Mouse (Mus musculus): ENCODE data around the gene 4930562C15Rik. TPM values are rescaled to one million over a fixed set of nuclear protein-coding genes. Genes with fewer than 3 reads are reported as not detected.
"Not testable (repeated sequence)": the region's sequence is repeated elsewhere in the genome, so short reads cannot be mapped to it uniquely, and the experiment has no call there.

The 4930562C15Rik gene
- 0.26 and 0.43 TPM in 2 replicates for polyA plus RNA-seq (2015; fragmentation: Nextera tagmentation; extraction: Ambion mirVana)

DNA sequence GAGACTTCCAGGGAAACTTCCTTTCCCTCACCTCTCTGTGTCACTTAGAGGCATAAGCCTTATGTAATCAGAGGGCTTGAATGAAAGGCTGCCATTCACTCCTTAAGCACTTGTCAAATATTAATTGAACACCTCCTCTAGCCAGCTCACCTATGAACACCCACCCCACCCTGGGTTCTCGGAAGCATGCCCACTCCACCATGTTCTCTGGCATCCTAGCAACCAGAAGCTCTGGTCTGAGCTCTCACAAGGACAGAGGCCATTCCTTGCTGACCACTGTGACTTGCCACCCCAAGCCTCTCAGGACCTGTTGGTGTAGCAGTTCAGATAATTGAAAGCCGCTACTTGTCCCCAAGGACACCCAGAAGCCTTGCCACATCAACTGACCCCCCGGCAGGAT is at the start of gene 4930562C15Rik:
Gene 4930562C15Rik, plus strand, starts transcription at position 226 of the 400 bp plus-strand sequence.
- no peak within 1 kb of the TSS for H3K9ac ChIP-seq
- H3K27me3 ChIP-seq: no peaks in the 10 kb centered on the region
- no peaks in the 10 kb centered on the region for H3K4me1 ChIP-seq (replicated peaks)
- no peak within 1 kb of the TSS for H3K27ac ChIP-seq (replicated peaks)
- no peak within 1 kb of the TSS for H3K4me3 ChIP-seq
- no peaks in the 10 kb centered on the region for H3K9me3 ChIP-seq
- no peak within 1 kb of the TSS for H3K4me2 ChIP-seq
- no peak for ATAC-seq (ENCODE audit: low FRiP score, low read depth)
- 85% methylated on average over 3 of the region's 3 CpGs for WGBS
- H3K36me3 ChIP-seq: no peaks in the 10 kb centered on the region

DNA sequence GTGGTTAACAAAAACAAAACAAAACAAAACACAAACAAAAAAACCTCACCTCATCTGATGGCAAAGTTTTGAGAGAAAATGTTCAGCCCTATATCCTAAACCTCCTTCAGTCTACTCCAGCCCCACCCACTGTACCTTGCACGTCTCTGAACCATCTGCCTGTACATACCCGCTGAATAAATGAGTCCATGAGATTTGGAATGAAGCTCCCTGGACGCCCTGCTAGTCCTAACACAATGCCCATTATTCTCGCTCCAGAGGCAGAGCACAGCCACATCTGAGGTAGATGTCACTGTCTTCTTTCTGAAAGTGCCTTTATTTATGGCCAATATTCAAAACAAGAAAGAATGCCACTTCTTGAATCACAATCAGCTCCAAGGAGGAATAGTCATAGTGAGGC is 49.5 kb upstream of the 4930562C15Rik start:
- WGBS: 22% methylated on average over 4 of the region's 4 CpGs
- Histone ChIP-seq H3K36me3 (no peaks in the 10 kb centered on the region), H3K9me3 (no peaks in the 10 kb centered on the region), H3K4me3 (no peak overlapping the region), H3K9ac (no peak overlapping the region), H3K27me3 (no peaks in the 10 kb centered on the region), H3K27ac (replicated peaks) (no peak overlapping the region), H3K4me1 (replicated peaks) (peaks cover 63% of the 10 kb centered on the region), H3K4me2 (no peak overlapping the region)
- no peak for ATAC-seq (ENCODE audit: low FRiP score, low read depth)

DNA sequence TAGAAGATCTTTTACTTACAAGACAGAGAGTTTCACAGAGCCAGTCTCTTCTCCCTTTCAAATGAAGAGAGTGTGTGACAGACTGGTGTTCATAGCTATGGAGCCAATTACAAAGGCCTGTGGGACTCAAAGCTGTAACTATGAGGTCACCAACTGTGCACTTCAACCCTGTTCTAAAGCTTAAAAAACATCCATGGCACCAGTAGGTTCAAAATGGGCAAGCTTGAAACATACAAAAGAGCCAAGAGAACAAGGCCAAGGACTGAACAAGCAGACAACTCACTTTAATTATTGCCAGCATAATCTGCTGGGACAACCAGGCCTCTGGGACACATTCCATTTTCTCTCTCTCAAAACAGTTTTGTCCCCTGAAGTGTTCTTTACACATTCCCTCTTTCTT is 47.0 kb upstream of the 4930562C15Rik start:
- Histone ChIP-seq H3K4me2 (peak overlapping the region; percentile 86), H3K27me3 (no peaks in the 10 kb centered on the region), H3K9ac (no peak overlapping the region), H3K36me3 (no peaks in the 10 kb centered on the region), H3K9me3 (no peaks in the 10 kb centered on the region), H3K4me1 (replicated peaks) (peaks cover 57% of the 10 kb centered on the region), H3K4me3 (0 out of 2 replicates have a peak overlapping the region, but pooled peaks have one; percentile 92), H3K27ac (replicated peaks) (no peak overlapping the region)
- ATAC-seq (ENCODE audit: low FRiP score, low read depth): no peak

DNA sequence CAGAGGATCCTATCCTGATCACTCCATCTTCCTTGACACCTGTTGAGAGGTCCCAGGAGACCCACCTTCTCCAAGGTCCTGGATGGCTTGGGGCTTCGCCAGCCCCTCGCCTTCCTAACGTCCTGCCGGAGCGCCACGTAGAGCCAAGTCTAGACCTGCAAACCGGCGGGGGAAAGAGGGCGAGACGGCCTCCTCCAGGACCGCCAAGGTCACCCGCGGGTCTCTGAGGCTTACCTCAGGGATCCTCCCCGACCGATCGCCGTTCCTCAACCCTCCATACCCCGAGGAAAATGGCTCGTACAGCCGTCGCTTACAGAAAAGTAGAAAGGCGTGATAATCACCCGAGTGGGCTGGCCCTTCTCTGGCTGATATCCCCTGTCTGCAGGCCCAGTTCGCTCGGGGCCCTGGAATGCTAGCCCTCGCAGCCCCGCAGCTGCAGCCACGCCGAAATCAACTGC is 45.9 kb upstream of the 4930562C15Rik start:
- peak overlapping the region; percentile 86 for H3K4me2 ChIP-seq
- no peaks in the 10 kb centered on the region for H3K9me3 ChIP-seq
- peak overlapping the region; percentile 97 for H3K27ac ChIP-seq (replicated peaks)
- ATAC-seq (ENCODE audit: low FRiP score, low read depth): peak; percentile 72
- 0% methylated on average over 29 of the region's 29 CpGs for WGBS
- H3K27me3 ChIP-seq: no peaks in the 10 kb centered on the region
- peaks cover 53% of the 10 kb centered on the region for H3K4me1 ChIP-seq (replicated peaks)
- peak overlapping the region; percentile 92 for H3K4me3 ChIP-seq
- peak overlapping the region; percentile 94 for H3K9ac ChIP-seq
- no peaks in the 10 kb centered on the region for H3K36me3 ChIP-seq

DNA sequence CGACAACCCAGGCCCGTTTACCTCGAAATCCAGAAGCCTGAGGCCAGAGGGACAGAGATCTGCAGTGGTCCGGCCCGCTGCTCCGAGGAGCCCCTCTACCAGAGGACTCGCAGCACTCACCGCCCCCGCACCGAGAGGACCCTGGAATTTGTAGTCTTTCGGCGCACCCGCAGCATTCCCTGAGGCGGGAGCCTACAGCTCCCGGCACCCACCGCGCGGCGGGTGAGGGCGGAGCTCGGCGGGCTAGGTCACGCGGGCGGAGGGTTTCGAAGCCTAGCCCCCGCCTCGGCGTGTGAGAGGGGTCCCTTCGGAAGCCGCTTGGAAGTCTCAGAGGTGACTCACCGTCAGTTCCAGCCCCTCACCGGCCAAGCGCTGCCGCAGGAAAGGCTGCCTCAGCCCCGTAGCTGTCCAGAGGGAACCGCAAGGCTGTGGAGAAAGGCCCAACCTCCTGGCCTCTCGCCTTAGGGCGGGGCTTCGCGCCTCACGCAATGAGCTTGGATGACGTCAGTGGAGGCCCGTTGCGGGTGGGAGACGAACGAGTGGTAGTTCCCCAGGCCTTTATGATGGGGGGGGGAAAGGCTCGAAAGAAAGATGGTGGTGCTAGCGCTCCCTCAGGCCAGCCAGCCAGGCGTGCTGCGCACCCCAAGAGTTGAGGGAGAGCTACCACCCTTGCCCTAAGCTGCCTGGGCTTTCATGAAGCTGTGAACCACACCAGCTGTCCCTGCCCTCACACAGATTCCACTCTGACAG is 45.2 kb upstream of the 4930562C15Rik start, which contains the start of gene Cdip1:
Gene Cdip1, minus strand, starts transcription at position 483 of the 750 bp plus-strand sequence.
- Histone ChIP-seq H3K36me3 (no peaks in the 10 kb centered on the region), H3K27me3 (no peaks in the 10 kb centered on the region), H3K27ac (replicated peaks) (peak within 1 kb of the TSS; percentile 97), H3K9me3 (no peaks in the 10 kb centered on the region), H3K4me2 (peak within 1 kb of the TSS; percentile 86), H3K4me3 (peak within 1 kb of the TSS; percentile 92), H3K9ac (peak within 1 kb of the TSS; percentile 94), H3K4me1 (replicated peaks) (peaks cover 46% of the 10 kb centered on the region)
- ATAC-seq (ENCODE audit: low FRiP score, low read depth): peak; percentile 98
- WGBS: under 1% methylated on average over 51 of the region's 51 CpGs

- H3K27me3 ChIP-seq: no peaks in the 10 kb centered on the region
- ATAC-seq (ENCODE audit: low FRiP score, low read depth): no peak
- peaks cover 33% of the 10 kb centered on the region for H3K4me1 ChIP-seq (replicated peaks)
- H3K27ac ChIP-seq (replicated peaks): no peak overlapping the region
- H3K36me3 ChIP-seq: no peaks in the 10 kb centered on the region
- no peak overlapping the region for H3K9ac ChIP-seq
- H3K4me2 ChIP-seq: no peak overlapping the region
- no peaks in the 10 kb centered on the region for H3K9me3 ChIP-seq
- H3K4me3 ChIP-seq: no peak overlapping the region
- 68% methylated on average over 2 of the region's 2 CpGs for WGBS
Observed at GRCm38 (mm10) chr16:4791332-4791731, 43.9 kb upstream of the 4930562C15Rik start.

DNA sequence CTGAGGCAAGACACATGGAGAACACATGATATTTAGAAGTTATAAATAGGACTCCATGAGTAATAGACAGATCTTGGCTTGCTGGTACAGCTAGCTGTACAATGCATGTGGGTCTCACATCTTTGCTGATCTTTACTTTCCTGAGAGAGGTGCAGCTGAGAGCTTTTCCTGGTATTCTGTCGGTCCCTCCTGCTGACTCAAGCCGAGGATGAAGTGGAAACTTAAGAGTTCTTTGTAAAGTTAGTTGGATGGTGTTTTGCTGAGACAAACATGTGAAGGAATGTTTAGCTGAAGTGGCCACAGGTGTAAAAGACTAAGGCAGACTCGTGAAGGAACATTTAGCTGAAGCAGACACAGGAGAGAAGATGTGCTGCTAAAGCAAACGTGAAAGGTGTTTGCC is 38.6 kb upstream of the 4930562C15Rik start:
- H3K4me1 ChIP-seq (replicated peaks): no peaks in the 10 kb centered on the region
- H3K4me3 ChIP-seq: no peak overlapping the region
- H3K27ac ChIP-seq (replicated peaks): no peak overlapping the region
- no peak overlapping the region for H3K4me2 ChIP-seq
- H3K27me3 ChIP-seq: no peaks in the 10 kb centered on the region
- H3K9ac ChIP-seq: no peak overlapping the region
- H3K36me3 ChIP-seq: no peaks in the 10 kb centered on the region
- no peaks in the 10 kb centered on the region for H3K9me3 ChIP-seq
- ATAC-seq (ENCODE audit: low FRiP score, low read depth): no peak
- 87% methylated on average over 4 of the region's 4 CpGs for WGBS

DNA sequence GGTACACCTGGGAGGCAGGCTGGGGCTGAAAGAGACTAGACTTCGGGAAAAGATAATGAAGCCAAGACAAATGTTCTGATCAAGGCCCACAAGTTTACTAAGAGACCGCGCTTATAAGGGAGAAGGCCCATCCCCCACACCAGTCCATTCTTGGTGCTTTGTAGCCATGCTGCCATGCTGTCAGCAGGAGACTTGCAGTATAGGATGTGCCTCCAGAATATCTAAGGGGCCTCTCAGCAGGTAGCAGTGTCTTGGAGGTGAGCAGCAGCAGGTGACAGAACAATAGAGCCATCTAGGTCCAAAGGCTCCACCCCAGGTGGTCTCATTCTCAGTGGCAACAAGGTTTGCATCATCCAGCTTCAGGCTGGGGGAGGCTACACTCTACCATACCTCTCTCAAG is 16.9 kb upstream of the 4930562C15Rik start:
- no peaks in the 10 kb centered on the region for H3K4me1 ChIP-seq (replicated peaks)
- H3K36me3 ChIP-seq: no peaks in the 10 kb centered on the region
- 77% methylated on average over 3 of the region's 3 CpGs for WGBS
- H3K9me3 ChIP-seq: no peaks in the 10 kb centered on the region
- H3K4me3 ChIP-seq: no peak overlapping the region
- H3K9ac ChIP-seq: no peak overlapping the region
- no peak overlapping the region for H3K4me2 ChIP-seq
- H3K27me3 ChIP-seq: no peaks in the 10 kb centered on the region
- no peak for ATAC-seq (ENCODE audit: low FRiP score, low read depth)
- H3K27ac ChIP-seq (replicated peaks): no peak overlapping the region

- not testable (repeated sequence) for ATAC-seq (ENCODE audit: low FRiP score, low read depth); H3K27ac ChIP-seq (replicated peaks); H3K4me2 ChIP-seq; H3K9ac ChIP-seq; H3K4me1 ChIP-seq (replicated peaks); H3K4me3 ChIP-seq; H3K36me3 ChIP-seq; H3K9me3 ChIP-seq; H3K27me3 ChIP-seq
- WGBS: 78% methylated on average over 5 of the region's 5 CpGs
Observed at GRCm38 (mm10) chr16:4824466-4824865, 10.8 kb upstream of the 4930562C15Rik start.

- Histone ChIP-seq H3K9me3 (no peaks in the 10 kb centered on the region), H3K36me3 (no peaks in the 10 kb centered on the region), H3K27ac (replicated peaks) (no peak overlapping the region), H3K9ac (no peak overlapping the region), H3K27me3 (no peaks in the 10 kb centered on the region), H3K4me1 (replicated peaks) (no peaks in the 10 kb centered on the region), H3K4me3 (no peak overlapping the region), H3K4me2 (no peak overlapping the region)
- ATAC-seq (ENCODE audit: low FRiP score, low read depth): no peak
- WGBS: 87% methylated on average over 5 of the region's 5 CpGs
Observed at GRCm38 (mm10) chr16:4827639-4828038, 7.6 kb upstream of the 4930562C15Rik start.

DNA sequence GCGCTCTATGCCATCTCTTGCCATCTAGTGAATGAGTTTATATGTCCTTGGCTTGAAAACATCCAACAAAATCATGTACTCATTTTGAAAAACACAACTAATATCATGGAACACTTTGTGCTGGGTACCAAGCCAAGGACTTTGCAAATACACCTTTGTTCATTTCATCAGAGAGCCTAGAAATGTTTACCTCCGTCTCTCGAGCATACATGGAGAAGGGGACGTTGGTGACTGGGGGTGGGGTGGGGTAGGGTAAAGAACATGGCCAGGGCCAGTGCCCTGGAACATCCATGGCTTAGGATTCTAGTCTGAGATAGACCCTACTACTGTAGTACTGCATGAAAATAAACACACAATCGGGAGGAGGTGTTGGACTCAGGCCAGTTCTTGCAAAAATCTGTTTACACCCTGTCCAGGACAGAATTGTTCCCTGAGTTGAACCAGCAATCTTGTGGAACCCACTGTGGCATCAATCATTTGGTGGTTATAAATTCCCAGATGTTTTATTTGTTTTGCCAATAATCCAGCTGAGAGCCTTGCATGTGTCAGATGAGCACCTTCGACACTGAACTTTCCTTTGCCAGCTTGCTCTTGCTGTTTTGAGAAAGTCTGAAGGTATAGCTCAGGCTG is 5.8 kb upstream of the 4930562C15Rik start:
- Histone ChIP-seq H3K27me3 (no peaks in the 10 kb centered on the region), H3K4me1 (replicated peaks) (no peaks in the 10 kb centered on the region), H3K36me3 (no peaks in the 10 kb centered on the region), H3K9me3 (no peaks in the 10 kb centered on the region), H3K4me2 (no peak overlapping the region), H3K4me3 (no peak overlapping the region), H3K27ac (replicated peaks) (no peak overlapping the region), H3K9ac (no peak overlapping the region)
- WGBS: 84% methylated on average over 6 of the region's 6 CpGs
- no peak for ATAC-seq (ENCODE audit: low FRiP score, low read depth)

GRCm38 (mm10) chr16:4831650-4832419 is 3.4 kb upstream of the 4930562C15Rik start:
- Histone ChIP-seq H3K9ac (no peak overlapping the region), H3K27ac (replicated peaks) (no peak overlapping the region), H3K4me1 (replicated peaks) (no peaks in the 10 kb centered on the region), H3K4me2 (no peak overlapping the region), H3K4me3 (no peak overlapping the region), H3K9me3 (no peaks in the 10 kb centered on the region), H3K36me3 (no peaks in the 10 kb centered on the region), H3K27me3 (no peaks in the 10 kb centered on the region)
- WGBS: 75% methylated on average over 15 of the region's 15 CpGs
- ATAC-seq (ENCODE audit: low FRiP score, low read depth): no peak

Data from hindbrain, embryonic 15.5 days (tissue).